9 mouse cellular contexts compared by ENCODE assay signal in the genomic region with DNA sequence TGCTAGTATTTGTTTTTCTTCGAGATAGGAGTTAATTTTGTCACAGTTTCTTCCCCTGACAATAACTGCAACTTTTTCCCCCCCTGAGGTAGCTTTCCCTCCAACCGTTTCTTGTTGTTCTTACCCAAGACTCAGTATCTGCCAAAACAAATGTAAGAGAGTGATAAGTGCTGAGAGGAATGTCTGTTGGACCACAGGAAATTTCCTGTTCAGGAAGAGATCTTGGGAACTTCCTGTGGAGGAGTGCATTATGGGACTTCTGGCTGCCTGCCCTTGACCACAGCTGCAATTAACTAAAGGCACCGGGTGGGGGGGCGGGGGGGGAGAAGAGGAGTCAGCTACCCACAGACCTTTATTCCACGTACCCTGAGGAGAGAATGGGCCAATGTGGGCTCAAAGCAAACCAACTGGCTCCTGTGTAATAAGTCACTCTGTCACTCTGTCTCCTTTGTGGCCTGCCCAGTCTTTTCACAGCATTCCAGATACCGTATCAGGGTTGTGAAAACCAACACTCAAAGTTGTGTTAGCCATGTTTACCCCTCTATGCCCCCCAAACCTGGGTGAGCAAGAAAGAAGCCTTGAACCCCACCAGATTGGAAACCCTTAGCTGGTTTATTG.
A peak's percentile ranks its signal among the peaks of the same experiment; 100 is the strongest.
DNase-seq lines count a peak whose midpoint lies in the region; ATAC-seq and TF ChIP-seq lines count a peak whose summit lies in the region.
"Had no signal": no experiment of that assay in that cellular context is flagged by ENCODE, and none has a peak within 500 bp of the region (broad histone marks: within the 10 kb centered on the region; RNA-seq: fewer than 3 reads in every experiment).

No protein-coding gene starts in this region.

- no peak for ATAC-seq in limb, embryonic 14.5 days (ENCODE audit: low FRiP score, low read depth)

- no peak overlapping the region for H3K4me2 ChIP-seq in limb, embryonic 14.5 days (replicated peaks; ENCODE audit: low read depth, low read length, severe bottlenecking)
- H3K4me2 ChIP-seq in myocyte (ENCODE audit: low read depth): peak overlapping the region; percentile 63

- no peak overlapping the region for H3ac ChIP-seq in myocyte (ENCODE audit: control insufficient read depth, insufficient read length)

- no peaks in the 10 kb centered on the region for H3K79me2 ChIP-seq in myocyte (ENCODE audit: control insufficient read depth, insufficient read depth)

- 43% methylated on average over 5 of the region's 6 CpGs for WGBS in limb, embryonic 14.5 days
- WGBS in limb, embryonic 10.5 days: 66% methylated on average over 6 of the region's 6 CpGs
- WGBS in hindbrain, embryonic 10.5 days: 69% methylated on average over 6 of the region's 6 CpGs

- peak; percentile 48 for DNase-seq in limb, embryonic 14.5 days (ENCODE audit: low spot score)
- no peak for DNase-seq in limb, embryonic 10.5 days (ENCODE audit: low spot score)
- peak; percentile 80 to 82 for DNase-seq in heart, adult 9 months (ENCODE audit: low spot score in 2 of 2)
- DNase-seq in kidney, postnatal 10 days: peak; percentile 86
- no peak for DNase-seq in urinary bladder, postnatal 36 days (ENCODE audit: low spot score in 2 of 2)
- DNase-seq in layer of hippocampus, postnatal 36 days: no peak
- no peak for DNase-seq in hindbrain, embryonic 10.5 days (ENCODE audit: low spot score)

- H3K4me1 ChIP-seq in limb, embryonic 14.5 days (ENCODE audit: control insufficient read depth, insufficient read depth, low read length): peaks cover 27% of the 10 kb centered on the region
- H3K4me1 ChIP-seq in limb, embryonic 10.5 days: peaks cover 28% of the 10 kb centered on the region
- peaks cover 31% of the 10 kb centered on the region for H3K4me1 ChIP-seq in hindbrain, embryonic 10.5 days (replicated peaks)

- H3K27me3 ChIP-seq in limb, embryonic 14.5 days (ENCODE audit: control insufficient read depth, insufficient read depth, low read length): no peaks in the 10 kb centered on the region
- H3K27me3 ChIP-seq in limb, embryonic 10.5 days (ENCODE audit: low read depth, poor library complexity, severe bottlenecking): no peaks in the 10 kb centered on the region
- H3K27me3 ChIP-seq in myocyte (ENCODE audit: control insufficient read depth, insufficient read depth, insufficient read length): no peaks in the 10 kb centered on the region
- H3K27me3 ChIP-seq in hindbrain, embryonic 10.5 days (ENCODE audit: insufficient read depth, poor library complexity, severe bottlenecking): no peaks in the 10 kb centered on the region

- TF ChIP-seq POLR2A in limb, embryonic 14.5 days (IDR thresholded peaks at IDR 0.05; ENCODE audit: borderline replicate concordance, extremely low read depth, insufficient read depth, insufficient read length): no peak
- no peak for TF ChIP-seq POLR2A in myocyte (IDR thresholded peaks at IDR 0.05; ENCODE audit: insufficient read length, low read depth)

- H3K4me3 ChIP-seq in limb, embryonic 14.5 days (replicated peaks; ENCODE audit: low read length): no peak overlapping the region
- H3K4me3 ChIP-seq in limb, embryonic 10.5 days: no peak overlapping the region
- no peak overlapping the region for H3K4me3 ChIP-seq in myocyte
- H3K4me3 ChIP-seq in hindbrain, embryonic 10.5 days: no peak overlapping the region
- H3K4me3 ChIP-seq: forebrain, embryonic 10.5 days had no signal

- no peak overlapping the region for H3K27ac ChIP-seq in limb, embryonic 14.5 days (replicated peaks; ENCODE audit: low read depth, low read length)
- H3K27ac ChIP-seq in limb, embryonic 10.5 days: no peak overlapping the region
- no peak overlapping the region for H3K27ac ChIP-seq in hindbrain, embryonic 10.5 days
- H3K27ac ChIP-seq: forebrain, embryonic 10.5 days had no signal

- no peaks in the 10 kb centered on the region for H3K36me3 ChIP-seq in limb, embryonic 14.5 days (ENCODE audit: control insufficient read depth, insufficient read depth, low read length)
- H3K36me3 ChIP-seq in limb, embryonic 10.5 days: no peaks in the 10 kb centered on the region
- H3K36me3 ChIP-seq in myocyte (ENCODE audit: control insufficient read depth, insufficient read depth): no peaks in the 10 kb centered on the region
- no peaks in the 10 kb centered on the region for H3K36me3 ChIP-seq in hindbrain, embryonic 10.5 days
- H3K36me3 ChIP-seq: forebrain, embryonic 10.5 days had no signal

- H3K9ac ChIP-seq in limb, embryonic 14.5 days (ENCODE audit: low read depth, low read length, severe bottlenecking): no peak overlapping the region

- H3K9me3 ChIP-seq in limb, embryonic 14.5 days (ENCODE audit: control insufficient read depth, low read length): no peaks in the 10 kb centered on the region
- H3K9me3 ChIP-seq in limb, embryonic 10.5 days (replicated peaks): no peaks in the 10 kb centered on the region
- no peaks in the 10 kb centered on the region for H3K9me3 ChIP-seq in hindbrain, embryonic 10.5 days
- H3K9me3 ChIP-seq: forebrain, embryonic 10.5 days had no signal

TF ChIP-seq in myocyte, 11 proteins besides CTCF, POLR2A, EP300 and RAD21:
- TF ChIP-seq USF1 (IDR thresholded peaks at IDR 0.05; ENCODE audit: low read depth): no peak
- peak; percentile 46; the same call in 1 of the 2 replicates for TF ChIP-seq CEBPB (IDR thresholded peaks at IDR 0.05; ENCODE audit: insufficient read depth, poor library complexity, severe bottlenecking)

Comparison
In these comparisons a context has a peak if more than half of its experiments do, and no peak if none do; other contexts are left out.
1. DNase-seq: peak in limb, embryonic 14.5 days (single experiment), heart, adult 9 months (2 of 2) and kidney, postnatal 10 days (single experiment); none in limb, embryonic 10.5 days (single experiment), urinary bladder, postnatal 36 days (0 of 2), layer of hippocampus, postnatal 36 days (0 of 2) and hindbrain, embryonic 10.5 days (single experiment).